Mouse (Mus musculus): ENCODE data around the gene Phf19. TPM values are rescaled to one million over a fixed set of nuclear protein-coding genes. Genes with fewer than 3 reads are reported as not detected.

The Phf19 gene
- 2.6 and 3.2 TPM in 2 replicates for polyA plus RNA-seq (2016; fragmentation: Nextera tagmentation; extraction: Ambion mirVana)

GRCm38 (mm10) chr2:34913218-34914068 lies at the start of gene Phf19:
Gene Phf19 (minus strand): TSS chr2:34914026.
- no peaks in the 10 kb centered on the region for H3K9me3 ChIP-seq (replicated peaks)
- peak within 1 kb of the TSS; percentile 50; the same call in 1 of the 2 replicates for H3K27ac ChIP-seq (ENCODE audit: poor library complexity, severe bottlenecking)
- peak within 1 kb of the TSS; percentile 97 for H3K4me2 ChIP-seq
- H3K27me3 ChIP-seq (replicated peaks): peaks cover 32% of the 10 kb centered on the region
- peaks cover 27% of the 10 kb centered on the region for H3K4me1 ChIP-seq (replicated peaks)
- no peaks in the 10 kb centered on the region for H3K36me3 ChIP-seq
- peak; percentile 41 for ATAC-seq (ENCODE audit: insufficient number of reproducible peaks, low FRiP score)
- H3K9ac ChIP-seq: peak within 1 kb of the TSS; percentile 76
- WGBS: 1% methylated on average over 63 of the region's 64 CpGs
- H3K4me3 ChIP-seq: peak within 1 kb of the TSS; percentile 69

DNA sequence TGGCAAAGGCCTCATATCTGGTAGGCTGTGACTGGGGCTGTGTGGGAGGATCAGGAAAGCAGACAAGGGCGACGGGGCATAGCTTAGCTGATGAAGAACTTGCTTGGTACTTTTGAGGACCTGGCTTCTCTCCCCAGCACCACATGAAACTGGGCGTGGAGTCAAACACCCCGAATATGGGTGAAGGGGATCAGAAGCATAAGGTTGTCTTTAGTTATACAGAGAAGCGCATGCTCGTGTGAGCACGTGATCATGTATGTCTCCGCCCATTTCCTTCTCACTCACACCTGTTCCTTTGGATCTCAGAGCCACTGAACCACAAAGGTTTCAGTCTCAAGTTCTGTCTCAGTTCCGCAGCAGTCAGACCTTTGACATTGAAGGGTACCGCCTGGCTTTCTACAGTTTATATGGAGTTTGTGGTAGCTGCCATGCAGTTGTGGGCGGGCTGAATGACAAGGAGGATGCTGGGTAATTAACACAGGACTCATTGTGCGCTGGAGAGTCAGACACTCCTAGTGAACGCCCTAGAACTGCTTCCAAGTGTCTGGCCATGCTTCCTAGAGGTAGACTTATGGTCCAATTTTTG lies 49.6 kb upstream of the Phf19 start:
- ATAC-seq (ENCODE audit: insufficient number of reproducible peaks, low FRiP score): no peak
- Histone ChIP-seq H3K36me3 (no peaks in the 10 kb centered on the region), H3K27me3 (replicated peaks) (no peaks in the 10 kb centered on the region; the same call in none of the 2 replicates), H3K4me1 (replicated peaks) (peaks cover 14% of the 10 kb centered on the region), H3K27ac (ENCODE audit: poor library complexity, severe bottlenecking) (no peak overlapping the region), H3K4me3 (no peak overlapping the region), H3K9ac (no peak overlapping the region), H3K4me2 (no peak overlapping the region), H3K9me3 (replicated peaks) (peaks cover 3% of the 10 kb centered on the region; the same call in 1 of the 2 replicates)
- 70% methylated on average over 13 of the region's 13 CpGs for WGBS

GRCm38 (mm10) chr2:34962893-34963292 lies 49.1 kb upstream of the Phf19 start:
- no peaks in the 10 kb centered on the region; the same call in none of the 2 replicates for H3K27me3 ChIP-seq (replicated peaks)
- no peaks in the 10 kb centered on the region for H3K36me3 ChIP-seq
- no peak overlapping the region for H3K9ac ChIP-seq
- peaks cover 3% of the 10 kb centered on the region; the same call in 1 of the 2 replicates for H3K9me3 ChIP-seq (replicated peaks)
- no peak for ATAC-seq (ENCODE audit: insufficient number of reproducible peaks, low FRiP score)
- no peak overlapping the region for H3K4me2 ChIP-seq
- H3K27ac ChIP-seq (ENCODE audit: poor library complexity, severe bottlenecking): no peak overlapping the region
- H3K4me1 ChIP-seq (replicated peaks): peaks cover 14% of the 10 kb centered on the region
- 67% methylated on average over 9 of the region's 9 CpGs for WGBS
- H3K4me3 ChIP-seq: no peak overlapping the region

- peaks cover 3% of the 10 kb centered on the region; the same call in 1 of the 2 replicates for H3K9me3 ChIP-seq (replicated peaks)
- no peak for ATAC-seq (ENCODE audit: insufficient number of reproducible peaks, low FRiP score)
- H3K27me3 ChIP-seq (replicated peaks): no peaks in the 10 kb centered on the region; the same call in none of the 2 replicates
- H3K4me3 ChIP-seq: no peak overlapping the region
- no peak overlapping the region for H3K9ac ChIP-seq
- no peaks in the 10 kb centered on the region for H3K36me3 ChIP-seq
- 61% methylated on average over 2 of the region's 2 CpGs for WGBS
- H3K4me2 ChIP-seq: no peak overlapping the region
- H3K27ac ChIP-seq (ENCODE audit: poor library complexity, severe bottlenecking): no peak overlapping the region
- peaks cover 14% of the 10 kb centered on the region for H3K4me1 ChIP-seq (replicated peaks)
Measured at GRCm38 (mm10) chr2:34962211-34962610, 48.4 kb upstream of the Phf19 start.

DNA sequence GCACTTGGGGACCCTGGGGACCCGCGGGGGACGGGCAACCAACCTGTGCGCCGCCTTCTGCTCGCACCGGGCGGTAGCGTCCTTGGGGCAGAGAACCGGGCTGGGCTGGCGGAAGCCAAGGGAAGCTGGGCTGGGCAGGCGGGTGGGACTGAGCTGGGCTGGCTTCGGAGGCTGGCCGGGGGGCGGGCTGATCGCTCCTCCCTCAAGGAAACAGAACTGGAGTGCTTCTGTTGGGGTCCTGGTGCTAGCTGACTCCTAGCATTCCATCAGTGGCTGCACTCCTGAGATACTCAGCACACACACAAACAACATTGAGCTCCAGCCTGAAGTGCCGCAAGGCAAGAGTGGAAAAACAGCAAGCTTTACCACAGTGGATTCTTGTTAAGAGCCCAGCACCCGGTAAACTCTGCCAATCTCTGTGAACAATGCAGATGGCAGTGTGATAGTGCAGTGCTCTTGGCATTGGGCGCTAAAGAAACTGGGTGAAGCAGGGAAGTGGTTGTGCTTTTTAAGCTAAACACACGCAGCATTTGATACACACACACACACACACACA lies 47.7 kb upstream of the Phf19 start, which contains the start of gene Traf1:
TSS of gene Traf1 (minus strand) at position 292 of the 556 bp plus-strand sequence.
- 10% methylated on average over 20 of the region's 20 CpGs for WGBS
- Histone ChIP-seq H3K36me3 (no peaks in the 10 kb centered on the region), H3K4me2 (peak within 1 kb of the TSS; percentile 72), H3K9me3 (replicated peaks) (peaks cover 3% of the 10 kb centered on the region; the same call in 1 of the 2 replicates), H3K27ac (ENCODE audit: poor library complexity, severe bottlenecking) (no peak within 1 kb of the TSS), H3K27me3 (replicated peaks) (no peaks in the 10 kb centered on the region; the same call in 1 of the 2 replicates), H3K4me1 (replicated peaks) (peaks cover 14% of the 10 kb centered on the region), H3K9ac (peak within 1 kb of the TSS; percentile 58), H3K4me3 (peak within 1 kb of the TSS; percentile 39)
- ATAC-seq (ENCODE audit: insufficient number of reproducible peaks, low FRiP score): peak; percentile 56

- no peaks in the 10 kb centered on the region for H3K36me3 ChIP-seq
- H3K9me3 ChIP-seq (replicated peaks): peaks cover 3% of the 10 kb centered on the region; the same call in 1 of the 2 replicates
- peak overlapping the region; percentile 58 for H3K9ac ChIP-seq
- 59% methylated on average over 6 of the region's 6 CpGs for WGBS
- peak overlapping the region; percentile 72 for H3K4me2 ChIP-seq
- H3K4me1 ChIP-seq (replicated peaks): peaks cover 14% of the 10 kb centered on the region
- H3K27ac ChIP-seq (ENCODE audit: poor library complexity, severe bottlenecking): no peak overlapping the region
- no peaks in the 10 kb centered on the region; the same call in 1 of the 2 replicates for H3K27me3 ChIP-seq (replicated peaks)
- ATAC-seq (ENCODE audit: insufficient number of reproducible peaks, low FRiP score): no peak
- H3K4me3 ChIP-seq: peak overlapping the region; percentile 39
Measured at GRCm38 (mm10) chr2:34960966-34961365, 47.1 kb upstream of the Phf19 start.

- no peak for ATAC-seq (ENCODE audit: insufficient number of reproducible peaks, low FRiP score)
- no peaks in the 10 kb centered on the region; the same call in 1 of the 2 replicates for H3K27me3 ChIP-seq (replicated peaks)
- H3K4me1 ChIP-seq (replicated peaks): peaks cover 13% of the 10 kb centered on the region
- no peak overlapping the region for H3K4me2 ChIP-seq
- peaks cover 3% of the 10 kb centered on the region; the same call in 1 of the 2 replicates for H3K9me3 ChIP-seq (replicated peaks)
- 72% methylated on average over 4 of the region's 5 CpGs for WGBS
- no peak overlapping the region for H3K9ac ChIP-seq
- H3K27ac ChIP-seq (ENCODE audit: poor library complexity, severe bottlenecking): no peak overlapping the region
- no peaks in the 10 kb centered on the region for H3K36me3 ChIP-seq
- H3K4me3 ChIP-seq: no peak overlapping the region
Measured at GRCm38 (mm10) chr2:34960466-34960865, 46.6 kb upstream of the Phf19 start.

- Histone ChIP-seq H3K27me3 (replicated peaks) (no peaks in the 10 kb centered on the region; the same call in 1 of the 2 replicates), H3K4me3 (no peak overlapping the region), H3K27ac (ENCODE audit: poor library complexity, severe bottlenecking) (no peak overlapping the region), H3K36me3 (no peaks in the 10 kb centered on the region), H3K4me1 (replicated peaks) (peaks cover 8% of the 10 kb centered on the region), H3K4me2 (no peak overlapping the region), H3K9ac (no peak overlapping the region), H3K9me3 (replicated peaks) (peaks cover 3% of the 10 kb centered on the region; the same call in 1 of the 2 replicates)
- ATAC-seq (ENCODE audit: insufficient number of reproducible peaks, low FRiP score): no peak
- 81% methylated on average over 7 of the region's 7 CpGs for whole genome bisulfite sequencing
Measured at GRCm38 (mm10) chr2:34958582-34958981, 44.8 kb upstream of the Phf19 start.

- WGBS: 64% methylated on average over 7 of the region's 7 CpGs
- H3K4me2 ChIP-seq: no peak overlapping the region
- peaks cover 8% of the 10 kb centered on the region for H3K4me1 ChIP-seq (replicated peaks)
- H3K9ac ChIP-seq: no peak overlapping the region
- no peaks in the 10 kb centered on the region; the same call in 1 of the 2 replicates for H3K27me3 ChIP-seq (replicated peaks)
- no peaks in the 10 kb centered on the region for H3K36me3 ChIP-seq
- no peak for ATAC-seq (ENCODE audit: insufficient number of reproducible peaks, low FRiP score)
- no peak overlapping the region for H3K27ac ChIP-seq (ENCODE audit: poor library complexity, severe bottlenecking)
- peaks cover 3% of the 10 kb centered on the region; the same call in 1 of the 2 replicates for H3K9me3 ChIP-seq (replicated peaks)
- H3K4me3 ChIP-seq: no peak overlapping the region
Measured at GRCm38 (mm10) chr2:34958036-34958435, 44.2 kb upstream of the Phf19 start.

DNA sequence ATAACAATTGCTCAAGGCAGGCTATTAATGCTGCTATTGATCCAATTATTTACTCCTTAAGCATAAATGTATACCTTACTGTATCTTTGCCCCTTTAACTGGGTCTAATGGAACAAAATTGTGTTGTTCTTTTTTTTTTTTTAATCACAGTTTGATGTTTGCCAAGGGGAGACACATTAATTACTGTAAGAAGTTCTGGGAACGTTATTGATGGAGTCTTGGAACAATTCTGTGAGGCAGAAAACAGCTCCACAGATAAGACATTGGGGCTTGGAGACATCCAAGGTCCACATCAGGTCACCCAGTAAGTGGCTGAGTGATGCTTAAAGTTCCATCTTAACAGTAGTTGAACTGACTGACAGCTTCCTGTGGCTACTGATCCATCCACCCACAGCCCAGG lies 43.6 kb upstream of the Phf19 start:
- Histone ChIP-seq H3K4me1 (replicated peaks) (peaks cover 8% of the 10 kb centered on the region), H3K27me3 (replicated peaks) (no peaks in the 10 kb centered on the region; the same call in 1 of the 2 replicates), H3K4me2 (no peak overlapping the region), H3K36me3 (no peaks in the 10 kb centered on the region), H3K9me3 (replicated peaks) (peaks cover 3% of the 10 kb centered on the region; the same call in 1 of the 2 replicates), H3K4me3 (no peak overlapping the region), H3K27ac (ENCODE audit: poor library complexity, severe bottlenecking) (no peak overlapping the region), H3K9ac (no peak overlapping the region)
- 66% methylated on average over 1 of the region's 1 CpGs for WGBS
- ATAC-seq (ENCODE audit: insufficient number of reproducible peaks, low FRiP score): no peak
